Mouse (Mus musculus): Measurements from ENCODE around the gene Galnt7. TPM values are rescaled to one million over a fixed set of nuclear protein-coding genes. Genes with fewer than 3 reads are reported as not detected.
"Not testable (repeated sequence)": the region's sequence is repeated elsewhere in the genome, so short reads cannot be mapped to it uniquely, and the experiment has no call there.

The Galnt7 gene
- polyA plus RNA-seq, 1 experiment: 2.0 TPM

- WGBS: 92% methylated on average over 13 of the region's 13 CpGs
- Histone ChIP-seq H3K27me3 (ENCODE audit: control insufficient read depth, insufficient read depth, low read length) (no peaks in the 10 kb centered on the region), H3K36me3 (ENCODE audit: control insufficient read depth, insufficient read depth, low read length) (no peaks in the 10 kb centered on the region), H3K27ac (ENCODE audit: insufficient read depth, low read length) (no peak overlapping the region), H3K4me3 (ENCODE audit: extremely low read depth, insufficient read depth, insufficient read length) (no peak overlapping the region), H3K4me1 (ENCODE audit: control insufficient read depth, insufficient read depth, insufficient read length) (no peaks in the 10 kb centered on the region)
- no peak for TF ChIP-seq CTCF (IDR thresholded peaks at IDR 0.05; ENCODE audit: extremely low read depth, insufficient read depth, insufficient read length, insufficient replicate concordance)
- TF ChIP-seq POLR2A (IDR thresholded peaks at IDR 0.05; ENCODE audit: low read depth, low read length): no peak
- DNase-seq (ENCODE audit: low read depth in 1 of 2, low spot score in 2 of 2): no peak
Observed at GRCm38 (mm10) chr8:57530238-57530637, 122.6 kb downstream of the Galnt7 start.

- Histone ChIP-seq H3K4me1 (ENCODE audit: control insufficient read depth, insufficient read depth, insufficient read length) (no peaks in the 10 kb centered on the region), H3K36me3 (ENCODE audit: control insufficient read depth, insufficient read depth, low read length) (peaks cover 1% of the 10 kb centered on the region; the same call in 1 of the 2 replicates), H3K27me3 (ENCODE audit: control insufficient read depth, insufficient read depth, low read length) (no peaks in the 10 kb centered on the region), H3K27ac (ENCODE audit: insufficient read depth, low read length) (no peak overlapping the region), H3K4me3 (ENCODE audit: extremely low read depth, insufficient read depth, insufficient read length) (no peak overlapping the region)
- no peak for TF ChIP-seq POLR2A (IDR thresholded peaks at IDR 0.05; ENCODE audit: low read depth, low read length)
- TF ChIP-seq CTCF (IDR thresholded peaks at IDR 0.05; ENCODE audit: extremely low read depth, insufficient read depth, insufficient read length, insufficient replicate concordance): no peak
- WGBS: 95% methylated on average over 1 of the region's 1 CpGs
- DNase-seq (ENCODE audit: low read depth in 1 of 2, low spot score in 2 of 2): no peak
Observed at GRCm38 (mm10) chr8:57528036-57528435, 124.8 kb downstream of the Galnt7 start.

GRCm38 (mm10) chr8:57520186-57520786, 132.5 kb downstream of the Galnt7 start:
- H3K4me3 ChIP-seq (ENCODE audit: extremely low read depth, insufficient read depth, insufficient read length): no peak overlapping the region

DNA sequence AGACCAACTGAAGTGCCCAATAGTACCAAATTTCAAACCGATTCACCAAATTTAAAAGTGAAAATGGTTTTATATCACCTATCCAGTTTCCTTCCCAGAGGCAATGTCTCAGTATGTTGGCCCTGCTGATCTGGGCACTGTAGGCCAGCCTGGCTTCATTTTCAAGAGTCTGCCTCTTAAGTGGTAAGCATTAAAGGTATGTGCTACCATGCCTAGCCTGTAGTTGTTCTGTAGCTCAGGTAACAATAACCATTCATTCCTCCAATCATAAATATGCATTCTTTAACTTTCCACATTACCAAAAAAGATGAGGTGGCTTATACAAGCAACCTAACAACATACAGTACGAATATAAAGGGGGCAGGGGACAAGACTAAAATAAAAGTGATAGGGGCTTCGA, 135.1 kb downstream of the Galnt7 start:
- H3K4me3 ChIP-seq (ENCODE audit: extremely low read depth, insufficient read depth, insufficient read length): no peak overlapping the region
- no peaks in the 10 kb centered on the region for H3K27me3 ChIP-seq (ENCODE audit: control insufficient read depth, insufficient read depth, low read length)
- DNase-seq (ENCODE audit: low read depth in 1 of 2, low spot score in 2 of 2): no peak
- TF ChIP-seq CTCF (IDR thresholded peaks at IDR 0.05; ENCODE audit: extremely low read depth, insufficient read depth, insufficient read length, insufficient replicate concordance) (no peak), POLR2A (IDR thresholded peaks at IDR 0.05; ENCODE audit: low read depth, low read length) (no peak)
- 93% methylated on average over 3 of the region's 3 CpGs for WGBS
- H3K36me3 ChIP-seq (ENCODE audit: control insufficient read depth, insufficient read depth, low read length): peaks cover 7% of the 10 kb centered on the region
- no peaks in the 10 kb centered on the region; the same call in none of the 2 replicates for H3K4me1 ChIP-seq (ENCODE audit: control insufficient read depth, insufficient read depth, insufficient read length)
- no peak overlapping the region for H3K27ac ChIP-seq (ENCODE audit: insufficient read depth, low read length)

More at GRCm38 (mm10) chr8:57520186-57520786, 132.5 kb downstream of the Galnt7 start:
- WGBS: 85% methylated on average over 12 of the region's 12 CpGs
- no peak for TF ChIP-seq CTCF (IDR thresholded peaks at IDR 0.05; ENCODE audit: extremely low read depth, insufficient read depth, insufficient read length, insufficient replicate concordance)
- TF ChIP-seq POLR2A (IDR thresholded peaks at IDR 0.05; ENCODE audit: low read depth, low read length): no peak
- Histone ChIP-seq H3K36me3 (ENCODE audit: control insufficient read depth, insufficient read depth, low read length) (peaks cover 7% of the 10 kb centered on the region), H3K27me3 (ENCODE audit: control insufficient read depth, insufficient read depth, low read length) (no peaks in the 10 kb centered on the region), H3K4me1 (ENCODE audit: control insufficient read depth, insufficient read depth, insufficient read length) (no peaks in the 10 kb centered on the region), H3K27ac (ENCODE audit: insufficient read depth, low read length) (no peak overlapping the region; the same call in 1 of the 2 replicates)
- DNase-seq (ENCODE audit: low read depth in 1 of 2, low spot score in 2 of 2): no peak

DNA sequence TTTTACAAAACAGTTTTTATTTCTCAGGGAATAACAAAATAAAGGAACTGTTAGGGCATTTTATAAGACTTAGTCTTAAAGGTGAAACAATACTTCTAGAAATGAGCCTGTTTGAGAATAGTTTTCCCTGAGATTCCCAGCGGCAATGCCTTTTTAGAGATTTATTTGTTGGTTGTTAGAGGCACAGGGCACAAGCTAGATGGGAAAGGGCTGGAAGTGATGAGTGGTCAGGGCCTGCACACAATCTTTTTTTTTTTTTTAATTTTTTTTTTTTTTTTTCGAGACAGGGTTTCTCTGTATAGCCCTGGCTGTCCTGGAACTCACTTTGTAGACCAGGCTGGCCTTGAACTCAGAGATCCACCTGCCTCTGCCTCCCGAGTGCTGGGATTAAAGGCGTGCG, 136.1 kb downstream of the Galnt7 start:
- H3K4me3 ChIP-seq (ENCODE audit: extremely low read depth, insufficient read depth, insufficient read length); H3K36me3 ChIP-seq (ENCODE audit: control insufficient read depth, insufficient read depth, low read length); H3K27ac ChIP-seq (ENCODE audit: insufficient read depth, low read length); H3K4me1 ChIP-seq (ENCODE audit: control insufficient read depth, insufficient read depth, insufficient read length); H3K27me3 ChIP-seq (ENCODE audit: control insufficient read depth, insufficient read depth, low read length); DNase-seq (ENCODE audit: low read depth in 1 of 2, low spot score in 2 of 2): not testable (repeated sequence)
- WGBS: 89% methylated on average over 5 of the region's 5 CpGs

DNA sequence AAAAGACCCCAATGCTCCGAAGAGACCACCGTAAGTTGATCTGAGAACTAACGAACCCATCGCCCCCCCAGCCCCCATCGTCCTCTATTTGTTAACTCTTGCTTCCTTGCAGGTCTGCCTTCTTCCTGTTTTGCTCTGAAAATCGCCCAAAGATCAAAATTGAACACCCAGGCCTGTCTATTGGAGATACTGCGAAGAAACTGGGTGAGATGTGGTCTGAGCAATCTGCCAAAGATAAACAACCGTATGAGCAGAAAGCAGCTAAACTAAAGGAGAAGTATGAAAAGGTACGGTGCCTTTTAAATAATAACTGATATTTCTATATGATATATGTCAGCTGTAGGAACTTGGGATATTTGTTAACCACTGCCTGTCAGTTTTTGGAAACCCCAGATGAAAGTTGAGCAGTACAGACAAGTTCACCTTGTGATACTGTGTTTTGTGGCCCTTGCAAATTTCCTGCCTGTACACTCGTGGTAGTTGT, 139.6 kb downstream of the Galnt7 start:
- Histone ChIP-seq H3K4me3 (ENCODE audit: extremely low read depth, insufficient read depth, insufficient read length) (peak overlapping the region; percentile 70), H3K27ac (ENCODE audit: insufficient read depth, low read length) (peak overlapping the region; percentile 55)
- 1% methylated on average over 10 of the region's 10 CpGs for WGBS
- H3K27me3 ChIP-seq (ENCODE audit: control insufficient read depth, insufficient read depth, low read length); H3K4me1 ChIP-seq (ENCODE audit: control insufficient read depth, insufficient read depth, insufficient read length); H3K36me3 ChIP-seq (ENCODE audit: control insufficient read depth, insufficient read depth, low read length); DNase-seq (ENCODE audit: low read depth in 1 of 2, low spot score in 2 of 2): not testable (repeated sequence)

DNA sequence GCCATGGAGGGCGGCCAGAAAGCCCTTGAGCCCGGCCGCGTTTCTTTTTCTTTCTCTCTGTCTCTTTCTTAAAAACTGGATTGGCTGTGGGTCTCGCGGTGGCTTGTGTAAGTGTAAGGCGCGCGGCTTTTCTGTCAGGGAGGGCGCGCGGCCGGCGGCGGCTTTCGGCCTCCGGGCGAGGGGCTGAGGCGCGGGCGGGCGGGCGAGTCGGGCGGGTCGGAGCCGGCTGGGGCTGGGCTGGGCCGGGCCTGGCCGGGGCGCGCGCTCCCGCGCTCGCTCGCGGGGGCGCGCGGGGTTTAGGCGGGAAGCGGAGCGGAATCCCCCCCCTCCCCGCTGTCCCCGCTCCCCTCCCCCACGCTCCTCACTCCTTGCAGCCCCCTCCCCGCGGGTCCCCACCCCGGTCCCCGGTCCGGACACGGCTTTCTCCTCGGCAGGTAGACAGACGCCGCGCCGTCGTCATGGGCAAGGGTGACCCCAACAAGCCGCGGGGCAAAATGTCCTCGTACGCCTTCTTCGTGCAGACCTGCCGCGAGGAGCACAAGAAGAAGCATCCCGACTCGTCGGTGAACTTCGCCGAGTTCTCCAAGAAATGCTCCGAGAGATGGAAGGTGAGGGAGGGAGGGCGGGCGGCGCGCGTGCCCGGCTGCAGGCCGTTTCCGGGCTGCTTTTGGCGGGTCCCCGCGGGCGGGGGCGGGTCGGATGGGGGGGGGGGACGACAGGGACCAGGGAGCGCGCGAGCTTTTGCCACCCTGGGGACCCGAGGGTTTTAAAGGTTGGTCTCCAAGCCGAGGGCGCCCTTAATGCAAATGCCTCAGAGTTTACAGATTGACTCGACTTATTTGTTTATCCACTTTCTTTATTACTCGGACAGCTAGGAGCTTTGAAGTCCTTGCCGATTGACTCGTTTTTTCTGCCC, 140.4 kb downstream of the Galnt7 start:
- Histone ChIP-seq H3K4me1 (ENCODE audit: control insufficient read depth, insufficient read depth, insufficient read length) (no peaks in the 10 kb centered on the region; the same call in none of the 2 replicates), H3K4me3 (ENCODE audit: extremely low read depth, insufficient read depth, insufficient read length) (peak overlapping the region; percentile 88), H3K27me3 (ENCODE audit: control insufficient read depth, insufficient read depth, low read length) (peaks cover 3% of the 10 kb centered on the region; the same call in 1 of the 2 replicates), H3K27ac (ENCODE audit: insufficient read depth, low read length) (peak overlapping the region; percentile 98), H3K36me3 (ENCODE audit: control insufficient read depth, insufficient read depth, low read length) (peaks cover 7% of the 10 kb centered on the region)
- DNase-seq (ENCODE audit: low read depth in 1 of 2, low spot score in 2 of 2): peak in 1 of 2 experiments; percentile 36
- under 1% methylated on average over 75 of the region's 96 CpGs for WGBS
- TF ChIP-seq CTCF (IDR thresholded peaks at IDR 0.05; ENCODE audit: extremely low read depth, insufficient read depth, insufficient read length, insufficient replicate concordance) (no peak), POLR2A (IDR thresholded peaks at IDR 0.05; ENCODE audit: low read depth, low read length) (no peak)

Measured in spleen, adult 2 months (tissue).